Mouse (Mus musculus): ENCODE measurements around the gene Cntnap5a. TPM values are rescaled to one million over a fixed set of nuclear protein-coding genes. Genes with fewer than 3 reads are reported as not detected.

Gene Cntnap5a
- total RNA-seq, 2 experiments from 2014 or later = 12.7 to 15.2 TPM

DNA sequence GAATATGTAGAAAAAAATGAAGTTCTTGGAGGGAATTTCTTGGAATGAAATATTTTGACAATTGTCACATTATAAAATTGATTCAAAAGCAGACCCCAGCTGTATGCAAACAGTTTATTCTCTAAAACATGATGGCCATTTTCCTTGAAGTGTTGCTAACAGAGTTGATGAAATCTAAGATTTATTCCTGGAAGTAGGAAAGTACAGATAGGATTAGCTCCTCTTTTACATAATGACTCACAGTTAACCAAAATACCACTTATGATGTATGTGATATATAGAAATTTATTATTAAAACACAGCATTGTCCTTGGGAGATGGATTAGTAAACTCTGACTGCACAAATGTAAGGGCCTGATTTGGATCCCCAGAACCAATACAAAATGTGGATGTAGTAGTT lies 669.1 kb downstream of the Cntnap5a start:
- no peak for DNase-seq (ENCODE audit: extremely low spot score in 1 of 2, low spot score in 1 of 2)

DNA sequence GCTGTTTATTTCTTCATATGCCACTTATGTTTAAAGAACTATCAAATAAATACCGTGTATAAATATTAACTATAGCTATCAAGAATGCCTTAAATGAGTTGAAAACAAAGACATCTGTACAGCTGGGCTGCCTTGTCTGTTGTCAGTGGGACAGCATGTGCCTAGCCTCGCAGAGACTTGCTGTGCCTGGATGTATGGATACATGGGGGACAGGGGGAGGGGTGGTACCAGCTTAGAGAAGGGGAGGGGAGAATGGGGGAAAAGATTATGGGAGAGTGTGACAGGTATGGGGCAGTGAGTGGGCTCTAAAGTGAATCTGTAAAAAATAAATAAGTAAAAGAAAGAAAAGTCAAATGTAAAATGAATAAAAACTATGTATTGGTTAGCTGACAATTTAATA lies 681.0 kb downstream of the Cntnap5a start:
- no peak for DNase-seq (ENCODE audit: extremely low spot score in 1 of 2, low spot score in 1 of 2)

DNA sequence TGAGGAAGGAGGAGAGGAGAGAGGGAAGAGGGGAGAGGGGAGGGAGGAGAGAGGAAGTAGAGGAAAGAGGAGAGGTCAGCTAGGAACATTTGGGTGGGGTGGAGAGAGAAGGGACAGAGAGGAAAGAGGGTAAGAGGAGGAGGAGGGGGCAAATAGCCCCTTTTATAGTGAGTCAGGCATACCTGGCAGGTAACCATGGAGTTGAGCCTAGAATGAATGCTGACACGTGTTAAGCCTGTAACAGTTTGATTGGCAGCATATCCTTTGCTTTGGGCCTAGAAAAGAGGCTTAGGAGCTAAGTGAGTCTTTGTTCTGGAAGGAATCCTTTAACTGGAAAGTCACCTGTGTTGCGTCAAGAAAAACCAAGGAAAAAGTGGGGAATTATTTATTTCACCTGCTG lies 681.6 kb downstream of the Cntnap5a start:
- no peak for DNase-seq (ENCODE audit: extremely low spot score in 1 of 2, low spot score in 1 of 2)

DNA sequence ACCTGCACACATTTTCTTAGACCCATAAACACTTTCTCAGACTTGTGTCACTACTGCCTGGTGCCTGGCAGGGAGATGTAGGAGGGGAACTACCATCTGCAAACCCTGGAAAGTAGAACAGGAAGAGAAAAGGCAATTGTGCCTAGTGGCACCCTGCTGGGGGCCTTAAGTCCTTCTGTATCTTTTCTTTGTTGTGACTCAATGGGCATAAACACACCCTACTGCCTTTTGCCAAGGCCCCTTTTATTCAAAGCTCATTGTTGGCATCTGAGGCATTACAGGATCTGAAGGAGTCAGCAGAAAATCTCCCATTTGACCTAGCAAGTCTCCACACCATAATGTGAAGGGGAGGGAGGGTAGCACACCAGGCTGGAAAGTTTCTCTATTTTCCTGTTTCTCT lies 682.2 kb downstream of the Cntnap5a start:
- DNase-seq (ENCODE audit: extremely low spot score in 1 of 2, low spot score in 1 of 2) = no peak

DNA sequence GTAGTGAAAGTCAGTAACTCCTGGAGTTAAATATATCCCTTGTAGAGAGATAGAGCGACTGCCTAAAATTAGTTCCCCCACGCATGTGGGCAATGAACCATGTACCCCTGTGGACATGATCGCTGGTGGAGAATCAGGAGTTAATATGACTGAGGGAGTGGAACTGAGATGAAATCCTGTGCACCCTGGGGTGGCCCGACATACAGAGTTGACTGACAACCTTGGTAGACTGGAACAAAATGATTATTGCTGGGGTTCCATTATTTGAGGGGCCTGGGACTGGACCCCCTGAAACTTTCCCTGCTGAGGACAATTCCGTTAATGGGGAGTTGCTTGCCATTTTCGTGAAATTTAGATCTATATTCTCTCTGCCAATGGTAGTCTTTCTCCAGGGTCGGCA lies 683.0 kb downstream of the Cntnap5a start:
- DNase-seq (ENCODE audit: extremely low spot score in 1 of 2, low spot score in 1 of 2) = no peak

DNA sequence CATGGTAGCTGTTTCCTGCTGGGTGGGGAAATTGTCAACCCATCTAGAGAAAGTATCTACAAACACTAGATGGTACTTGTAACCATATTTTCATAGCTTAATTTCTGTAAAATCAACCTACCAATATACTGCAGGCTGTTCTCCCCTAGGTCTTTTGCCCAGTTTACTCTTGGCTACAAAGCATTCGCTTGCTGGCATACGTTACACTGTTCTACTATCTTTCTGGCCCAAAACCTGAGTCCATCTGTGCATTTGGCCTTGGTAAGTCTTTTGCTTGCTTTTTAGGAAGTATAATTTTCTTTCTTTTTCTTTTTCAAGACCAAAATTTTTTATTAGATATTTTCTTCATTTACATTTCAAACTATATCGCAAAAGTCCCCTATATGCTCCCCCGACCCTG lies 686.3 kb downstream of the Cntnap5a start:
- no peak for DNase-seq (ENCODE audit: extremely low spot score in 1 of 2, low spot score in 1 of 2)

DNA sequence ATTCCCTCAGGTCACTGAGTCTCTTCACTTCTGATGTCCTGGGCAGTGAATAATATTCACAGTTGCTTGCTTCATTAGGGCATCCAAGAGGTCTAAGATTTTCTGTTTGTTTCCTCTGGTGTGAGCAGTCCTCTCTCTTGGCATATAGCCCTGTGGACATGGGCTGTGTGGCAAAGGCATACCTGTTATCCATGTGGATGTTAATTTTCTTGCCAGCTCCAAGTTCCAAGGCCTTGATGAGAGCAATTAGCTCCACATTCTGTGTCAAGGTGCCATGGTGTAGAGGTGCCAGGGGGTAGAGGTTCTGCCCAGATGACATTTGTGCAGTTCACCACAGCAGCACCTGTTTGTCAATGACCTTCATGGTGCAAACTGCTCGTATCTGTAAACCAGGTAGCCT lies 689.0 kb downstream of the Cntnap5a start:
- DNase-seq (ENCODE audit: extremely low spot score in 1 of 2, low spot score in 1 of 2) = no peak

DNA sequence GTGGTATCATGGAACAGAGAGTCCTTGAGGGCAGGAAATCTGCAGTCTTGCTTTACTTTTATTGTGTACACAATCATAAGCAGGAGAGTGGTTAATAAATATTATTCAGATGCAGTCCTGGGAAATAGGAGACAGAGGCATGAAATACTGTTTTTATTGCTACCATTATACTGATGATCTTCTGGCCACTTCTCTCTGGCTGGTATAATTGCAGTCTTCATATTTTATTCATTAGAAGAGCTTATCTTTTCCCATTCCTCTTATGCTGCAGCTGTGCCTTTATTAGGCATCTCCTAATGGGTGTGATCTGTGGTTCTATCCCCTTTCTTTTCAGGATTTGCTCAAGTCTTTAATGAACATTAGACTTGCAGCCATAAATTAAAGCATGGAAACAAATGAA lies 707.8 kb downstream of the Cntnap5a start:
- DNase-seq (ENCODE audit: extremely low spot score in 1 of 2, low spot score in 1 of 2) = no peak

DNA sequence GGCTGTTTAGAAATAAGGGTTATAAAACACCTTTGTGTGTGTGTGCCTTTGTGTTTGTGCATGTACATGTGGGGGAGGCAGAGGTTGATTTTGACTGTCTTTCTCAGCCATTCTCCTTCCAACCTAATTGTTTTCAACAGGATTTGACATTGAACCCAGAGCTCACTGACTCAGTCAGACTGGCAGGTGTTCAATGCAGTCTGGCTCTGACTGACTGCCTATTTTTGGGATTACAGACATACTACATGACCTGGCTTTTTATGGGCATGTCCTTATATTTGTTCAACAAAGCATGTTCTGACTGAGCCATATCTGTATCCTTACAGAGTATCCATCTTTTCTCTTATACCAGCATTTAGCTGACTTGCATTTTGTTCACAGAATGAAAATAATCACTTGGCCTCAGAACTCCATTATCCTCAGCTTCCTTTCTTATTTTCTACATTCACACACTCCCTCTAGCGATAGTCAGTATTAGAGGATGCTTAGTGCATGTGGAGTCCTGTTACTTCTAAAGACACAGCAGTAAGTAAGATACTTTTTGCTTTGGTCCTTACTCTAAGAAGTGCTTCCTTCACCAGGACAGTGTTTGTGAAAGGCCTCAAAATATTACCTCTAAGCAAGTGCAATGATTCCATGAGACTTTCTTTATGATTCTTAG lies 717.6 kb downstream of the Cntnap5a start:
- DNase-seq (ENCODE audit: extremely low spot score in 1 of 2, low spot score in 1 of 2) = no peak

DNA sequence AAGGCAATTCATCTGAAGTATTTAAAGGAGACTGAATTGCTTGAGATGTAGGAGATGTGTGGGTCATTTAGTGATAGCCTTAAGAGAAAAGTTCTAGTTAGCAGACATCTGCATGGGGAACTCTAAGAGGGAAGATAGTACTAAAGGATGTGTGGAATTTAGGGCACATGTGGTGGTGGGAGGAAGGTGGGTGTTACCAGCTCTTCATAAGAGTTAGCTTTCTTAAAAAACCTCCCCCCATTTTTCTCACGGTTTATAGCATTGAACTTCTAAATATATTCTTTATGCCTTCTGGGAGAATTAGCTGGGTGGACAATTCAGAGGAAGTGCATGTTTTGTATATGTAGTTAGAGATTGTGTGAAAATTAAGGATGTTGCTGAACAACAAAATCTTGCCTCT lies 725.3 kb downstream of the Cntnap5a start:
- no peak for DNase-seq (ENCODE audit: extremely low spot score in 1 of 2, low spot score in 1 of 2)

DNA sequence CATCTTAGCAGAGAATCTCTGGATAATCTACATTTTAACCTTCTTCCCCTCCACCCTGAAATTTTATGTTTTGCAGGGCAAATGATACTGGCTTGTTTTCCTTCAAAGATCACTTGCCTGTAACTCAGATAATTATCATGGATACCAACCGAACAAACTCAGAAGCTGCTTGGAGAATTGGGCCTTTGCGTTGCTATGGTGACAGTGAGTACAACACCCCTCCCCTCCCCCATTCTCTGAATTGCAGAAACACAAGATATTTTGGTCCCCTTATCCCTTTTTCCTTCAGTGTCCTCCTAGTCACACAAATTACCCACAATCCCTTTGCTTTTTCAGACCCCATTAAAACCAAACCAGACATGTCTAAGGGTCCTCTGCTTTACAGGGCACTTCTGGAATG lies 743.8 kb downstream of the Cntnap5a start:
- no peak for DNase-seq (ENCODE audit: extremely low spot score in 1 of 2, low spot score in 1 of 2)

DNA sequence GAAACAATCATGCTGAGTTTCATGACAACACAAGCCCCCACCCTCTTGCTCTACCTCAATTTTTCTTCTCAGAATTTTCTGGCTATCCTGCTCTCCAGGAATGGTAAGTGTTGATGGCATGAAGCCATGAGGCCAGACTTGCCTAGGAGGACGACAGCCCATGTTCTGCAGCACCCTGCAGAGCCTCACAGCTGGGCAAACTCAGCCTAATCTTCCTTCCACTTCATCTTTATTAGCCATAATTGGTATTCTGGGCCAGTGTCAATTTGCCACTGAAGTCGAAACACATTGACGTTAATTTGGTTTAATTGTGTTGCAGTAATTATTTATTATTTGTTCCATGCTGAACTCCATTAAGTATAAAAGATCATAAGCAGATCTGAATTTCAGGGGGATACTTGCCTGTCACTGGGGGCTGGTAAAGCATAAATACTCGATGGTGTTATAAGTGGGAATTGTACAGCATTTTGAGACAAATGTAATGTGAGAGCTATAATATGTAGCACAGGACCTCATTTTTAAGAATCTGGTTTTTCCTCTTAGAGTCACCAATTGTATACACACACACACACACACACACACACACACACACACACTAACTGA lies 770.7 kb downstream of the Cntnap5a start:
- DNase-seq (ENCODE audit: extremely low spot score in 1 of 2, low spot score in 1 of 2) = no peak

DNA sequence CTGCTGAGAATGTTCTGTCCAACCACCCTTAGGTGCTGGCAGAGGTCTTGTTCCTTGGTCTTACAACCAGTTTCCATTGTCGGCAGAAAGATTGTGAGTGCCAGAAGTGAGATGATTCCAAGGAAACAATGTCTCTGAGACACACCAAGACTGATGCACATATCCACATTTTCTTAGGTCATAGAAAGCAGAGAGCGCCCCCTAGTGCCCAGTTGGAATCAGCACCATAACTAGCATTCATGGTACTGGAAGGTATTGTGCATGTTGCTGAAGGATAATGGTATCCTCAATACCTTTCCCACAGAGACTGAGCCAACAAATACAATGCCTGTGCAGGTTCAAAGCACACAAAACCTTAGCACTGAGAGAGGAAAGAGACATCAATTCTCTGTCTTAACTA lies 793.1 kb downstream of the Cntnap5a start:
- peak in 1 of 2 experiments; percentile 74 for DNase-seq (ENCODE audit: extremely low spot score in 1 of 2, low spot score in 1 of 2)

DNA sequence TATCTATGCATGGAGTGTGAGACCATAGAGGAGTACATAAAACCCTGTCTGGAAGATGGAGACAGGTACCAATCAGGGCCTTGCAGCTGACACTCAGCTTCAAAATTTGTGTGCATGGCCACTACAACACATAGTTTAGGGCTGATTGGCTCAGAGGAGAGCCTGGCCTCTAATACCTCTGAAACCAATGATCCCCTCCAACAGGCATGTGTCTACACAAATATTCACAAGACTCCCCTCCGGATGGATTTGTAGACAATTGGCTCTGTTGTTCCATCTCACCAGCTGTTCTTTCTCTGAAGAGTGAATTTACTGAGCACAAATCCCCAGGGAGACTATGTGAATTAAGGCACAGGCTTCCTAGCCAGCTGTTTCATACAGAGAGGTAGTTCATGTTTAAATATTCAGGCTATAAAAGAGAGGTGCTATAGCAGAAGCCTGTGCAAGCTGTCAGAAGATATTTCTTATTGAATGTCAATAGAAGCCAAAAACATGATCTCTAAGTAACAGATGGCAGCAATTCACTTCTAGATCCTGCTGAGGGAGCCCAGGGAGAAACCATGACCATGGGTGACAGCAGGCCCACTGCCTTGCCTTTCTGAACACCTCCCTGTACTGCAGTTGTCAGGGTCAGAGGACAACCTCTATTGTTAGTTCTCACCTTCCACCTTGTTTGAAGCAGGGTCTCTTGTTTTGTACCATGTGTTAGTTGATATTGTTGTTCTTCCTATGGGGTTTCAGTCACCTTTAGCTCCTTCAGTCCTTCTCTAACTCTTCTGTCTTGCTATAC lies 804.4 kb downstream of the Cntnap5a start:
- no peak for DNase-seq (ENCODE audit: extremely low spot score in 1 of 2, low spot score in 1 of 2)

DNA sequence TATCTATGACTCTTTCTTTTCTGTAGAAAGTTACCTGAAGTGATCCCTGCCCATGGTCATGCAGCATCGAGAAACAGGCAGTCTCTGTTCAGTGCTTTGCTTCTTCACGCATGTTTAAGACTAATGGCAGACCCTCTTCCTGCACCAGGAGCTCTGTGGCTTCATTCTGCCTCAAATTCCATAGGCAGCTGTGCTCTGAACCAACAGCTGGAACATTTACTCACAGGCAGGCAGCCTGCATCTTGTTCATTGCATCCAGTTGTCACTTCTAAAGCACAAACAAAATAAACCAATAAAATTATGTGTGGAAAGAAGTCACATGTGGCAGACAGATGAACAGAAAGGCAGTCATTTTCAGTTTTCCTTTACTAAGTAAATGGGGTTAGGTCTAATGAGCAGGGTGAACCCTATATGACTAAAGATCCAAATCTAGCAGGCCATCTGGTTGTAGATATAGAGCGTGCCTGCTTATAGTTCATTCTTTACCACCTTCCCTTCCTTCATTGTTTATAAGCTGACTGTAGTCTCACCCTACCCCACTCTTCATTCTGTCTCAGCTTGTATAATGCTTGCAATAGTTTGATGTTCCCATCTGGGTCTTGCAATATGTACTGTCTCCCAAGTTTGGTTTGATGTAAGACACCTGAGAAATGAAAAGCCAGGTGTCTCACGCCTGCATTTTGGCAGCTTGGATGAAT lies 893.6 kb downstream of the Cntnap5a start:
- no peak for DNase-seq (ENCODE audit: extremely low spot score in 1 of 2, low spot score in 1 of 2)

DNA sequence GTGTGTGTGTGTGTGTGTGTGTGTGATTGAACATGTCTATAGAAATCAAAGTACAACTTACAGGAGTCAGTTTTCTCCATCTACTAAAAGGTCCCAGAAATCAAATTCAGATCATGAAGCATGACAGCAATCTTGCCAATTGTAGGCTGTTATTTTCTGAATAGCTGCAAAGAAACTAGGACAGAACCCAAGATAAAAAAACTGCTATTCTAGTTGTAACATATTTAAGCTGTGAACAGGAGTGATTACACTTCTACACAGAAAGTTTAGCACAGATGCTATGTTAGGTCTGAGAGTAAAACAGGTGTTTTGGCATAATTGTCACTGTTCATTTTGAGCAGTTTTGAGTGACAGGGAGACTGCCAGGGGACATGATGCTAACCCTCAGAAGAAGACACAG lies 931.7 kb downstream of the Cntnap5a start:
- DNase-seq (ENCODE audit: extremely low spot score in 1 of 2, low spot score in 1 of 2) = no peak

Small RNA genes within 50 kb of the gene (microRNA-seq; reads per million reads assigned to microRNA genes)
- gene Gm23393 = 0 reads per million in 2 experiments

Data from layer of hippocampus, postnatal 25 days (tissue).